Mouse (Mus musculus): ENCODE measurements around the gene Emg1.

- no peak for TF ChIP-seq CTCF (IDR thresholded peaks at IDR 0.05)
- no peak for TF ChIP-seq POLR2A (IDR thresholded peaks at IDR 0.05; ENCODE audit: insufficient read depth, low read depth, low read length)
- TF ChIP-seq EP300 (IDR thresholded peaks at IDR 0.05; ENCODE audit: insufficient read depth, low read depth, low read length): no peak
Observed at GRCm38 (mm10) chr6:124731038-124731437, 19.1 kb upstream of the Emg1 start.

Measured in heart, adult 2 months (tissue).